Mouse (Mus musculus): Measurements from ENCODE around the gene Foxa2. TPM values are rescaled to one million over a fixed set of nuclear protein-coding genes. Genes with fewer than 3 reads are reported as not detected.

The Foxa2 gene
- polyA plus RNA-seq, 1 experiment = not detected

DNA sequence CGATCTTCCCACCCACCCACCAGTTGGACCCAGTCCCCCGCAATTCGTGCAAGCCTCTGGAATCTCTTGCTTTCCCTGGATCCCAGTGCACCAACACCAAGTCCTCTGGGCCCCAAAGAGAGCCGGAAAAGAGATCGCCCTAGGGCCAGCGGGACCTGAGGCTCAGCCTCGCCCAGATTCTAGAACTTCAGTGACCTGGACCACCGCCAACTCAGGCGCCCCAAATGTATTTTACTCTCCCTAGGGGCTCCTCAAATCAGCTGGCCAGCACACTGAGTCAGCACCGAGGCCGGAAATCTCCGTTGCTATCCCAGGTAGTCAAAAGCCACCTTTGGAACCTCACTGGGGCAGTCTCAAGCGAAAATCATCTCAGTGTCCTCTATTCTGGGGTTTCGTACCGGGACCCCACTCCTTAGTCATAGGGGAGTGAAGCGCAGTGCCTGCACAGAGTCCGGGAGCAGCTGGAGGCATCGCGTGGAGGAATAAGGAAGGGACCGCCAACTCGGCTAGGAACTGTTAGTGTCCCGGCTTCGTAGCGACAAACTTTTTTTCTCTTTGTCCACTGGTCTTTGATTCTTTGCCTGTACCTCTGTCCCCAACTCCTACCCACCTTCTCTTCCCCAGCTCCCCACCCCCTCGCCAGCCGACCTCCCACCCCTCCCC is 1.8 kb downstream of the Foxa2 start:
- Histone ChIP-seq H3K4me1 (ENCODE audit: control insufficient read depth, insufficient read depth, low read length) (peaks cover 7% of the 10 kb centered on the region; the same call in 1 of the 2 replicates), H3K27me3 (replicated peaks; ENCODE audit: control insufficient read depth, insufficient read depth, low read length) (peaks cover 9% of the 10 kb centered on the region), H3K36me3 (ENCODE audit: control insufficient read depth, insufficient read depth, low read length) (no peaks in the 10 kb centered on the region), H3K27ac (ENCODE audit: insufficient read depth, low read depth, low read length) (no peak overlapping the region), H3K4me3 (ENCODE audit: insufficient read depth, low read depth, low read length) (no peak overlapping the region; the same call in 1 of the 2 replicates)
- under 1% methylated on average over 26 of the region's 26 CpGs for WGBS
- TF ChIP-seq POLR2A (IDR thresholded peaks at IDR 0.05; ENCODE audit: low read depth, low read length) (no peak), CTCF (conservative IDR thresholded peaks at IDR 0.05; ENCODE audit: insufficient read depth, insufficient read length, low read depth, low read length) (no peak)
- no peak for DNase-seq

GRCm38 (mm10) chr2:148043976-148044876 is 2.5 kb downstream of the Foxa2 start:
- 5% methylated on average over 71 of the region's 71 CpGs for WGBS
- TF ChIP-seq CTCF (conservative IDR thresholded peaks at IDR 0.05; ENCODE audit: insufficient read depth, insufficient read length, low read depth, low read length) (no peak), POLR2A (IDR thresholded peaks at IDR 0.05; ENCODE audit: low read depth, low read length) (no peak)
- Histone ChIP-seq H3K27ac (ENCODE audit: insufficient read depth, low read depth, low read length) (no peak overlapping the region), H3K4me3 (ENCODE audit: insufficient read depth, low read depth, low read length) (no peak overlapping the region), H3K27me3 (replicated peaks; ENCODE audit: control insufficient read depth, insufficient read depth, low read length) (peaks cover 9% of the 10 kb centered on the region), H3K4me1 (ENCODE audit: control insufficient read depth, insufficient read depth, low read length) (peaks cover 7% of the 10 kb centered on the region; the same call in 1 of the 2 replicates), H3K36me3 (ENCODE audit: control insufficient read depth, insufficient read depth, low read length) (no peaks in the 10 kb centered on the region)
- DNase-seq = no peak

DNA sequence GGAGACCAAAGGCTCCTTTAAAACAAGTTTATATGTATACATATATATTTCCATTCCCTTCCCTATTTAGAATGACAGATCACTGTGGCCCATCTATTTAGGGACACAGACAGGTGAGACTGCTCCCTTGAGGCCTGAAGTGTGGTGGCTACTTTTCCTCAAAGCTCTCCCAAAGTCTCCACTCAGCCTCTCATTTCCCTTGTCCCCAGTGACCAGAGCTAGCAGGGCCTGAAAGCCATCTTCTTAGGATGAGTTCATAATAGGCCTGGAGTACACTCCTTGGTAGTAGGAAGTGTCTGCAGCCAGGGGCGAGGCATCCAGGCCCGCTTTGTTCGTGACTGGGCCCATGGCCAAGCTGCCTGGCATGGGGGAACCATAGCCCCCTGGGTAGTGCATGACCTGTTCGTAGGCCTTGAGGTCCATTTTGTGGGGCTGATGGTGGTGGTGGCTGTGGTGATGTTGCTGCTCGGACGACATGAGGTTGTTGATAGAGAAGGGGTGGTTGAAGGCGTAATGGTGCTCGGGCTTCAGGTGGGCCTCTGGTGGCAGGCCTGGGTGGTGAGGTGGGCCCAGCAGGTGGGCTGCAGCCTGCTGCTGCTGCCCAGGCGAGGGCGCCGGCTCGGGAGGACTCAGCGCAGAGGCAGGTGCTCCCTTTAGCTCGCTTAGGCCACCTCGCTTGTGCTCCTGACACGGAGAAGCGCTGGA is 3.3 kb downstream of the Foxa2 start:
- Histone ChIP-seq H3K36me3 (ENCODE audit: control insufficient read depth, insufficient read depth, low read length) (no peaks in the 10 kb centered on the region), H3K4me3 (ENCODE audit: insufficient read depth, low read depth, low read length) (no peak overlapping the region), H3K4me1 (ENCODE audit: control insufficient read depth, insufficient read depth, low read length) (peaks cover 7% of the 10 kb centered on the region; the same call in 1 of the 2 replicates), H3K27me3 (replicated peaks; ENCODE audit: control insufficient read depth, insufficient read depth, low read length) (peaks cover 9% of the 10 kb centered on the region), H3K27ac (ENCODE audit: insufficient read depth, low read depth, low read length) (no peak overlapping the region)
- DNase-seq = no peak
- WGBS = 31% methylated on average over 17 of the region's 17 CpGs
- no peak for TF ChIP-seq CTCF (conservative IDR thresholded peaks at IDR 0.05; ENCODE audit: insufficient read depth, insufficient read length, low read depth, low read length)
- no peak for TF ChIP-seq POLR2A (IDR thresholded peaks at IDR 0.05; ENCODE audit: low read depth, low read length)

GRCm38 (mm10) chr2:148042126-148042640 is 4.6 kb downstream of the Foxa2 start:
- peaks cover 11% of the 10 kb centered on the region for H3K27me3 ChIP-seq (replicated peaks; ENCODE audit: control insufficient read depth, insufficient read depth, low read length)
- WGBS = 16% methylated on average over 3 of the region's 3 CpGs

DNA sequence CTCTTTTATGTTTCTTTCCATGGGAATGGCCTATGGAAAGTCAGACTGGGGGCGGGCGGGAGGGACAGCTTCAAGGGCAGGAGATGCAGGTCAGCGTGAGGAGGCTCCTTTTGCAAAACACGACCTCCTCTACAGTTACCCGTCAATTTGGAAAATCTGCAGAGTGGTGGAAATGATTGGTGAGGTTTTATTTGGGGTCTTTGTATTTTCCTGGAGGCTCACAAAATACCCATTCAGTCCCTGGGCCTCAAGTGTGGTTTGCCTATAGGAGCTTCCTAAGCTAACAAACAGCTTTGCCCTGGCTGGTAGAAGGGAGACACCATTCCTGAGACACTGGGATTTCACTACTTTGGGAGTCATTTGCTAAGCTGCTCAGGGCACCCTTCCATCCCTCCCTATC is 5.4 kb downstream of the Foxa2 start:
- no peaks in the 10 kb centered on the region for H3K36me3 ChIP-seq (ENCODE audit: control insufficient read depth, insufficient read depth, low read length)
- WGBS = 28% methylated on average over 5 of the region's 5 CpGs
- DNase-seq = no peak
- no peak overlapping the region for H3K27ac ChIP-seq (ENCODE audit: insufficient read depth, low read depth, low read length)
- TF ChIP-seq CTCF (conservative IDR thresholded peaks at IDR 0.05; ENCODE audit: insufficient read depth, insufficient read length, low read depth, low read length) (no peak), POLR2A (IDR thresholded peaks at IDR 0.05; ENCODE audit: low read depth, low read length) (no peak)
- H3K4me1 ChIP-seq (ENCODE audit: control insufficient read depth, insufficient read depth, low read length) = peaks cover 7% of the 10 kb centered on the region; the same call in 1 of the 2 replicates
- no peak overlapping the region for H3K4me3 ChIP-seq (ENCODE audit: insufficient read depth, low read depth, low read length)
- peaks cover 7% of the 10 kb centered on the region for H3K27me3 ChIP-seq (replicated peaks; ENCODE audit: control insufficient read depth, insufficient read depth, low read length)

More at GRCm38 (mm10) chr2:148042126-148042640, 4.6 kb downstream of the Foxa2 start:
- Histone ChIP-seq H3K4me3 (ENCODE audit: insufficient read depth, low read depth, low read length) (no peak overlapping the region), H3K27ac (ENCODE audit: insufficient read depth, low read depth, low read length) (no peak overlapping the region), H3K36me3 (ENCODE audit: control insufficient read depth, insufficient read depth, low read length) (no peaks in the 10 kb centered on the region), H3K4me1 (ENCODE audit: control insufficient read depth, insufficient read depth, low read length) (peaks cover 7% of the 10 kb centered on the region; the same call in 1 of the 2 replicates)
- TF ChIP-seq POLR2A (IDR thresholded peaks at IDR 0.05; ENCODE audit: low read depth, low read length) = no peak
- no peak for TF ChIP-seq CTCF (conservative IDR thresholded peaks at IDR 0.05; ENCODE audit: insufficient read depth, insufficient read length, low read depth, low read length)
- no peak for DNase-seq

DNA sequence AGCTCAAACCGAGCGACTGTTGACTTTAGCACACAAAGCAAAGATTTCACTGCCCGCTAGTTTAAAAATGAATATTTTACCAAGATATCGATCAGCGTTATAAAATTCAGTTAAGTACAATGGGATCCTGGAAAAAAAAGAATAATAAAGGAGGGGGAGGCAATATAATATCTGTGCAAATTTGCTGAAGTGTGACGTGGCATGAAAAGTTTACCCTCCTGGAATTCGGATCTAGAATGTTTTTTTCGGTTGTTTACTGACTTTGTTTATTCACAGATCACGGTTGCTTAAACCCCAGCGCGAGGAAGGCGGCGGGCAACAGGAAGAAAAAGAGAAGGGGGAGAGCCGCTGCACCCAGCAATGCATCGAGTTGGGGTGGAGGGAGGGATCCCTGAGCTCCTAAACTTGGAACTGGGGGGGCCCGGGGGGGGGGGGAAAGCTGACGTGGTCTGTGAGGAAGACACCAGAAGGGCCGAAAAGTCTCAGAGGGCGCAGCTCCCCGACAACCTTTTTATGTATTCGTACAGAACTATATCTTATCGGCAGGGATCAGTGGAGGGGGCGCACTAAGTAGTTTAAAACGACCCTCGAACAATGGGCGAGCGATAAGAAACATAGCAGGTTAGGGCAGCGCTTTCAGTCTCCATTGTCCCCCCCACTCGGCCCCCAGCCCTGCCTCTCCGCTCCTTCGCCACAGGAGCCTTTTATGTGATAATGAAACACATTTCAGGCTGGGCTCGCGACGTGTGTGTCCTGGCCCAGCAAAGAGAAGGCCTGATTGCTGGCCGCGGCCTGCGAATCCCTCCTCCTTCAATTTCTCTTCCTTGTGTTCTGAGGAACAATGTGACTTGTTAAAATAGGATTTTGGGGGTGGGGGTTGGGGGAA is 6.3 kb downstream of the Foxa2 start:
- peaks cover 4% of the 10 kb centered on the region; the same call in 1 of the 2 replicates for H3K27me3 ChIP-seq (replicated peaks; ENCODE audit: control insufficient read depth, insufficient read depth, low read length)
- TF ChIP-seq POLR2A (IDR thresholded peaks at IDR 0.05; ENCODE audit: low read depth, low read length) (no peak), CTCF (conservative IDR thresholded peaks at IDR 0.05; ENCODE audit: insufficient read depth, insufficient read length, low read depth, low read length) (no peak)
- no peaks in the 10 kb centered on the region for H3K36me3 ChIP-seq (ENCODE audit: control insufficient read depth, insufficient read depth, low read length)
- WGBS = 6% methylated on average over 37 of the region's 37 CpGs
- no peak overlapping the region for H3K4me3 ChIP-seq (ENCODE audit: insufficient read depth, low read depth, low read length)
- DNase-seq = peak; percentile 10
- no peak overlapping the region for H3K27ac ChIP-seq (ENCODE audit: insufficient read depth, low read depth, low read length)
- peaks cover 4% of the 10 kb centered on the region; the same call in 1 of the 2 replicates for H3K4me1 ChIP-seq (ENCODE audit: control insufficient read depth, insufficient read depth, low read length)

All from kidney, adult 2 months (tissue).